Mouse (Mus musculus) adrenal gland (tissue): ENCODE results near the gene Ttyh3.
"Not testable (repeated sequence)": the region's sequence is repeated elsewhere in the genome, so short reads cannot be mapped to it uniquely, and the experiment has no call there.

Source experiments
- intact Hi-C: fragments of 180-260 bp; cut with DNase I; formaldehyde crosslinking; loops from one replicate; pipeline ENCODE4 v1.15.1; 2025
- long read RNA-seq, 2 experiments: library from polyadenylated mRNA; unstranded; transcript quantifications; one replicate each; pipeline ENCODE4 v2.0.0; 2020; ENCODE audit warnings: borderline replicate concordance in 1 of 2; ENCODE audit not compliant: insufficient replicate concordance in 1 of 2

Gene Ttyh3
- long read RNA-seq, experiment 1, result 0 reads
- long read RNA-seq, experiment 2, partial matches to known transcripts, result 0 of 2 reads
- long read RNA-seq, experiment 2, other reads (novel, unspliced or antisense), result 2 of 2 reads

GRCm38 (mm10) chr5:140648519-140649100 lies at the start of gene Ttyh3:
Gene Ttyh3, minus strand, starts transcription at chr5:140649031.
- intact Hi-C loops, result no loop called here

- intact Hi-C loops, result no loop called here
Observed at GRCm38 (mm10) chr5:140695987-140696386, 47.2 kb upstream of the Ttyh3 start.

DNA sequence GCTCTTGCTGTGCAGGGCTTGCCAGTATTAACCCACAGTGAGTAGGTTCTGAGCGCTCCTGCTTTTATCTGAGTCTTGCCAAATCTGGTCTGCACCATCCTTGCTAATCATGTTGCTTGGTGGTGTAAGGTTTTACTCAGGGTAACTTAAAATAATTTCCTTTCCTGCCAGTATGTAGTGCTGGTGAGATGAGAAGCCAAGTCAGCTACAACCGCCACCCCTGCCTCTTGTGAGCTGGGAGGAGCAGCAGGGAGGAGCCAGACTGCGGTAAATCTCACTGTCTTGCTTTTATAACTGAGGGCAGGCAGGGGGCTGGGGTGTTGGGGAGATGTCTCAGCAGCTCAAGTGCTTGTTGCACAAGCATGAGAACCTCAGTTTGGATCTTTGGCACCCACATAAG lies 39.6 kb upstream of the Ttyh3 start:
- intact Hi-C loops, result no loop called here

- intact Hi-C loops, result loop anchor here (5.0 kb wide), 1 partner anchor 62 kb away; no protein-coding TSS in a partner anchor
Observed at GRCm38 (mm10) chr5:140684343-140685148, 35.7 kb upstream of the Ttyh3 start.

DNA sequence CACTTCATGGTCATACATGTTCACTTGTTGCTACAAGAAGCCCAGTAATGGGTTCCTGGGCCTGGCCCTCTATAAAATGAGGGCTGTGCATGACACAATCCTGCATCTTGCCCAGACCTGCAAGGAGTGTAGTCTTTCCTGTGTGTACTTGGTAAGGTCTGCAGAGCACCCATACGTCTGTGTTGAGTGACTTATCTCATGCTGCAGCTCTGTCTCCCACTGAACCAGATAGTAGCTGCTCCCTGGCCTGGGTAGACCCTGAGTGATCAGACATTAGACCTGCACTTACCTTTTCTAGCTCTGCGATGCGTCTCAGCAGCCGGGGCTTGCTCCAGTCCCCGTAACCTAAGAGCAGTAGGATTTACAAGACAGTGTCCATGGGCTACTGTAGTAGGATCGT lies 33.3 kb upstream of the Ttyh3 start:
- intact Hi-C loops, result loop anchor here (5.0 kb wide), 1 partner anchor 60 kb away; no protein-coding TSS in a partner anchor

DNA sequence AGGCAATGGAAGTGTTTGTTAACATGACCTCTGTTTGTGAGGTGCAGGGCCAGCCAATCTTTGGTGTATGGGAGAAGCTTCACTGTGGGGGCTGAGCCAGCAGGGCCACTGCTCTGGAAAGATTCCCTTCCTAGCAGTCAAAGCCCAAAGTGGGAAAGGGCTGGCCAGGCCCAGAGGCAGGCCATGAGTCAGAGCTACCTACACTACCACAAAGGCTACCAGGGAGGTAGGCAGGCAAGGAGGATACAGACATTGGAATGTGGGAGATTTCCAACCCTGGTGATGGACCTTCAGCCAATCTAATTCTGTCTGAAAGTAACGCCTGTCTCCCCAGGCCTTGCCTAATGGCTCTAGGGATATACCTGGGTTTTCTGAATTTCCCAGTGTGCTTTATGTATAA lies 32.1 kb upstream of the Ttyh3 start:
- intact Hi-C loops, result loop anchor here (5.0 kb wide), 1 partner anchor 59 kb away; no protein-coding TSS in a partner anchor

DNA sequence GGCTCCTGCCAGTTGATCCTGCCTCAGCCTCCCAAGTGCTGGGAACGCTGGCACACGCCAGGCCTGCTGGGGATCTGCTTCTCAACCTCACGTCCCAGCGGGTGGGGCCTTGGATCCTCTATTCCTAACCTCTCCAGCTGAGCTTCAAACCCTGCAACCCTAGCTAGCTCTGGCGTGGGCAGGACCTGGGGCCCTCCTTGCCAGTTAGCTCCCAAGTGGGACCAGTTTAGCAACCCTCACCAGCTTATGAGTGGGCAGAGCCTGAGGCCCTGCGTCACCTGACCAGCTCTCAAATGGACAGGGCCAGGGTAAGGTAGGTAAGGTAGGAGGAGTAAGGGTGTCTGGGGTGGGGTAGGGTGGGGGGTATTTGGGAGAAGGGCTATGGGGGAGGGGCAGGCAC lies 31.2 kb upstream of the Ttyh3 start:
- intact Hi-C loops, result loop anchor here (5.0 kb wide), 1 partner anchor 58 kb away; no protein-coding TSS in a partner anchor

DNA sequence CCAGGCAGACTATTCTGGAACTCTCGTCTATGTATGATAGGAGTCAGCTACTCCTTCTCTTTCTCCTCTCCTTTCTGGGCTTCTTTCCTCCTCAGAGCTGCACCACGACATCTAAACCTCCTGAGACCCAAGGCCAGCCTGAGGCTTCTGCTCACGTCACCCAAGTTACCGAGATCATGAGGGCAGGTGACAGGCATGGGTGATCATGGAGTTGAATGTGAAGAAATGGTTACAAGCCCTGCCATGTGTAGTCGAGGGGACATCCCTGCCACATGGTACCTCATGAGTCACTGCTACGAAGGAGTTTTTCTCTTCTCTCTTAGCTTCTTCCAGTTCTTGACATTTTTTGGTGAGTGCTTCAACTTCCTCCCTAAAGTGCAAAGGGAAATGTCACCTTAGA lies 28.3 kb upstream of the Ttyh3 start:
- intact Hi-C loops, result no loop called here

DNA sequence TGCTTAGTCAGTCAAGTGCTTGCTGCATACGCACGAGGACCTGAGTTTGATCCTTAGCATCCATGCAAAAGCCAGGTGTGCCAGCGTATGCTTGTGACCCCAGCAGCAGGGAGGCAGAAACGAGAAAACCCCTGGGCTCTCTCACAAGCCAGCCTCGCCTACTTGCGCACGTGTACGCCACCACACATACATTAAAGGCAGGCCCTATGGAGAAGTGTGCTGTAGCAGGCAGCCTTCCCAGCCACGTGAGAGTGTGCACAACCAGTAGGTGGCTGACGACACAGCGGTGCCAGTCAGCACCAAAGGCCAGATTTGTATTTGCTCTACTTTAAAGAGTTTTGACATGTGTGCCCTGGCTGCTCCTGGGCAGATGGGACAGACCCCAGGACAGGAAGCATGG lies 26.8 kb upstream of the Ttyh3 start:
- intact Hi-C loops, result no loop called here

DNA sequence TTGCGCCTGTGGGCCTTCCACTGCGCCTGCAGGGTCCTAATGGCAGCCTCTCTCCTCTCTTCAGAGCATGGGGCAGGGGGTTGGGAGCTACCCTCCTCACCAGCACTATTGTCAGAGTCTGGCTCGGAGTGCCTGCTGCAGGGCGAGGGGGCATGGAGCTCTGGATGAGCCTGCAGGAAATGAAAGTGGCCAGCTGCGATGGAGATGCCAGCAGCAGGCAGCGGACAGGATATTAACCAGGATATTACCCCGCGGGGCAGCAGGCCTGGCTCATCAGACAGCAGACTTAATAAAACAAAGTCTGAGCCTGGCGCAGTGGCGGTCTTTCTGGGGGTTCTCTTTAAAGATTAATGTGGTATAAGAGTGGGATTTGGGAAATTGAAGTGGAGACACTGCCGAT lies 26.2 kb upstream of the Ttyh3 start:
- intact Hi-C loops, result no loop called here

DNA sequence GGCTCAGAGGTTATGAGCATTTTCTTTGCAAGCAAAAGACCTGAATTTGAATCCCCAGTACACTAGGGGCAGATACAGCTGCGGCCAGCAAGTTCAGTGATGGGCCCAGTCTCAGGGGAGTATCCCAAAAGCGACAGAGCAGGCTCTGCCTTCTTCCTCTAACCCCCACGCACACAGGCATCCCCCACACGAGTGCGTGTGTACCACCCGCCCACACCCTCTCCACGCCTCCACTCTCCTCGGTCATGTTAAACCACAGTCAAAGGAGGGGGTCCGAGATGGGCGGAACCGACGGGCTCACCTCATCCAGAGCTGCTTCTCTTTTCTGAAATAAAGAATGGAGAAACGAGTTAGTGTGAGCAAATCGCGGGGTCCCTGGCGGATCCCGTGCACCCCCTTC lies 25.2 kb upstream of the Ttyh3 start:
- intact Hi-C loops, result no loop called here

- intact Hi-C loops, result not testable (repeated sequence)
Observed at GRCm38 (mm10) chr5:140672603-140673002, 23.8 kb upstream of the Ttyh3 start.

- intact Hi-C loops, result no loop called here
Observed at GRCm38 (mm10) chr5:140672115-140672514, 23.3 kb upstream of the Ttyh3 start.

DNA sequence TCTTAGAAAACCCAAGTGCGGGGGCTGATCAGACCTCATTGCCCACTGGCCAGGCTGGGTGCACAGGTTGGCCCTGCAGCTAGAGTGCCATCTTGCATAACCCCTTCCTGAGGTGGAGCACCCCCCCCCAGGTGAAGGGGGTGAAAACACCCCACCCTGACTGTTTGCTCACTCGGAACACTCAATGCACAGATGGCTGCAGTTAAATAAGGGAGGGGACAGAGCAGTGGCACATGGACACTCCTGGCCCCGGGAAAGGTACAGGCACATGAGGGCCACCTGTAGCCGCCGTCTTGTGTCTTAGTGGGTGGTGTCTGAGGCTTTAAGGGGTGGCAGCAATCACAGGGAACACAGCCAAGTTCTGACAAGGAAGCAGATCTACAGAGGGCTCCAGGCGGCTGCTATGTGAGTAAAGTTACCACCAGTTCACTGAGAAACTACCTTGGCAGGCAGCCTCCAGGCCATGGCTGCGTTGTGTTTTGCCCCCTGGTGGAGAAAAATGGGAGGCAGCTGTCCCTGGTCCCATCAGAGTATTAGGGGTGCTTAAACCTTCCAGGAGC lies 14.9 kb upstream of the Ttyh3 start:
- intact Hi-C loops, result no loop called here

- intact Hi-C loops, result no loop called here
Observed at GRCm38 (mm10) chr5:140662741-140663592, 14.1 kb upstream of the Ttyh3 start.

- intact Hi-C loops, result no loop called here
Observed at GRCm38 (mm10) chr5:140661875-140662643, 13.2 kb upstream of the Ttyh3 start.

DNA sequence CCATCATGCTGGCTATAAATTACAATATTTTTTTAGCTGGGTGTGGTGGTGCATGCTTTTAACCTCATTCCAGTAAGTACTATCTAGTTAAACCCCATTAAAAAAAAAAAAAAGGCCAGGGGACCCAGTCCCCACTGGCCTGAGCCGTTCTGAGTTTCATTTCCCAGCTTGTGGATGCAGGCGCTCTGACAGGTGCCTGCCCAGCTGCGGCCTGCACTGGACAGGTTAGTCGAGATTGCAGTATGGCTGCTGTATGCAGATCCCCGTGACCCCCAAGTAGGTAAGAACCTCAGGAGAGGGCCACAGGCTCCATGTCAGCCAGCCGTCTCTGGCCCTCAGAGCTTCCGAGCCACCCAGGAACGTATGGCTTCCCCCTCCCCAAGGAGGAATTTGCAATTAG lies 12.6 kb upstream of the Ttyh3 start:
- intact Hi-C loops, result no loop called here

DNA sequence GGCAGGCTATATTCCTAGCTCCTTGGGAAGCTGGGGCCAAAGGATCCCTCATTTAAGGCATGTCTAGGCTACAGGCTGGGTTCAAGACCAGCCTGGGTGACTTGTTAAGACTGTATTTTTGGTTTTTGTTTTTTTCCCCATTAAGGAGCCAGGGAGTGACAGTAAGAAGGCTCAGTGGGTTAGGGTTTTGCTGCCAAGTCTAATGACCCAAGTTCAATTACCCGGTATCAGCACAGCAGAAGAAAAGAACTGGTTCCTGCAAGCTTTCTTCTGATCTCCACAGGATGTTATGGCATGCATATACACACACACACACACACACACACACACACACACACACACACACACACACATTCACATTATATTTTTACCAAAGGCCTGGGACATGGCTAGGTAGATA lies 11.6 kb upstream of the Ttyh3 start:
- intact Hi-C loops, result no loop called here

- intact Hi-C loops, result no loop called here
Observed at GRCm38 (mm10) chr5:140659607-140660272, 10.9 kb upstream of the Ttyh3 start.
